Mouse (Mus musculus) myocyte (in vitro differentiated cells): ENCODE data around the gene Dnlz.

Source experiments
- CEBPB ChIP-seq: IDR thresholded peaks from 2 replicates; pipeline ENCODE4 v1.6.1; 2011; ENCODE audit warnings: mild to moderate bottlenecking, moderate library complexity; ENCODE audit not compliant: poor library complexity, insufficient read depth, severe bottlenecking
- E2F4 ChIP-seq: IDR thresholded peaks from one replicate; pipeline ENCODE4 v1.6.1; 2011; ENCODE audit warnings: mild to moderate bottlenecking, control low read depth, moderate library complexity; ENCODE audit not compliant: insufficient read depth
- MAX ChIP-seq: IDR thresholded peaks from one replicate; pipeline ENCODE4 v1.6.1; 2011; ENCODE audit warnings: low read depth, mild to moderate bottlenecking, control low read depth
- MYOD1 ChIP-seq, 3 experiments: IDR thresholded peaks; one replicate each; pipeline ENCODE4 v1.6.1; 2011; ENCODE audit warnings: control low read depth in 2 of 3, low read depth in 2 of 3, mild to moderate bottlenecking in 2 of 3, moderate library complexity in 1 of 3; ENCODE audit not compliant: insufficient read length in 2 of 3, control insufficient read depth in 1 of 3
- POLR2A ChIP-seq: IDR thresholded peaks from one replicate; pipeline ENCODE4 v1.6.1; 2011; ENCODE audit warnings: low read depth, mild to moderate bottlenecking, control low read depth, moderate library complexity; ENCODE audit not compliant: insufficient read length
- POLR2AphosphoS2 ChIP-seq: IDR thresholded peaks from one replicate; pipeline ENCODE4 v1.6.1; 2011; ENCODE audit warnings: low read depth, control low read depth; ENCODE audit not compliant: insufficient read length
- SRF ChIP-seq: IDR thresholded peaks from one replicate; pipeline ENCODE4 v1.6.1; 2011; ENCODE audit warnings: low read depth; ENCODE audit not compliant: control insufficient read depth, insufficient read length
- TCF12 ChIP-seq: IDR thresholded peaks from one replicate; pipeline ENCODE4 v1.6.1; 2011; ENCODE audit warnings: mild to moderate bottlenecking, control low read depth; ENCODE audit not compliant: poor library complexity, insufficient read depth, severe bottlenecking
- TCF3 ChIP-seq: IDR thresholded peaks from one replicate; pipeline ENCODE4 v1.6.1; 2011; ENCODE audit warnings: low read depth, control low read depth; ENCODE audit not compliant: insufficient read length
- USF1 ChIP-seq: IDR thresholded peaks from one replicate; pipeline ENCODE4 v1.6.1; 2011; ENCODE audit warnings: low read depth, mild to moderate bottlenecking, control low read depth, moderate library complexity

DNA sequence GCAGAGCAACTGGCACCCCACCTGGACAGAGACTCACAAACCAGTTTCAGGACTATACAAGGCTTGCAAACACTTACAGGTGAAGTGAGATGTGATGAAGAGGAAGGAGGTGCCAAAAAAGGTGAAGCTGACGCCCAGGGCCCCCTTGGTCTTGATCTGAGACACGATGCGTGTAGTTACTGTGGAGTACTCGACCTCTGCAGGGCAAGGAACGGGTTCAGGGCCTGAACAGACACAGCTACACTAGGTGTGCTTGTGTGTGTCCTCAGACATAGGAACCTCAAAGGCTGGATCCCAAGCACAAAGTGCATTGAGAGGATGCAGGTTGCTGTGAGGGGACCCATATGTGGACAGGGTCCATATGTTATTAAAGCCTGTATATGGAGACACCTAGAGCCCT, 48.4 kb upstream of the Dnlz start:
- TF ChIP-seq POLR2A = no peak
- no peak for TF ChIP-seq MAX
- no peak for TF ChIP-seq TCF12
- no peak for TF ChIP-seq E2F4
- no peak for TF ChIP-seq TCF3
- no peak for TF ChIP-seq SRF
- TF ChIP-seq CEBPB = no peak
- no peak for TF ChIP-seq MYOD1 (IDR thresholded peaks at IDR 0.05; ENCODE audit: control insufficient read depth in 1 of 3, insufficient read length in 2 of 3, low read depth in 2 of 3)
- no peak for TF ChIP-seq USF1
- peak; percentile 67 for TF ChIP-seq POLR2AphosphoS2
